Mouse (Mus musculus): Measurements from ENCODE around the gene Srpk2. TPM values are rescaled to one million over a fixed set of nuclear protein-coding genes. Genes with fewer than 3 reads are reported as not detected.

Srpk2 gene
- polyA plus RNA-seq, 1 experiment from 2014 or later, result 53.9 TPM

DNA sequence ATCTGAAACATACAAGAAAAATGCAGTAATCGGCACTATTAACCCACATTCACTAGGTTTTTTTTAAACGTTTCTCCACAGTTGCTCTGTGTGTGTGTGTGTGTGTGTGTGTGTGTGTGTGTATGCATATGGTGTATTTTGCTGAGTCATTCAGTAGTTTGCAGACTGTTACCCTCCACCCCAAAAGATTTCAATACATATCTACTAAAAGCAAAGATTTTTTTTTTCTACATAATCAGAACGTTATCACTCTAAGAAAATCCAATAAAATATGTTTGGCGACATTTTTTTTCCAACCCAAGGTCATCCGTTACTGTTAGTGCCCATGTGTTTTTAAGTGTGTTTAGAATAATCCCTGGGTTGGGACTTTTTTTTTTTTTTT is 7.4 kb downstream of the Srpk2 start:
- Histone ChIP-seq H3K9ac (replicated peaks; ENCODE audit: low read length) (no peak overlapping the region), H3K4me3 (ENCODE audit: low read depth, low read length) (no peak overlapping the region), H3K4me2 (ENCODE audit: low read depth, low read length) (no peak overlapping the region), H3K27ac (replicated peaks; ENCODE audit: low read depth, low read length) (no peak overlapping the region), H3K36me3 (replicated peaks; ENCODE audit: control insufficient read depth, insufficient read depth, low read depth, low read length) (no peaks in the 10 kb centered on the region), H3K4me1 (ENCODE audit: control insufficient read depth, insufficient read depth, low read length) (no peaks in the 10 kb centered on the region), H3K27me3 (ENCODE audit: control insufficient read depth, insufficient read depth, low read length) (no peaks in the 10 kb centered on the region), H3K9me3 (replicated peaks; ENCODE audit: control insufficient read depth, low read length) (no peaks in the 10 kb centered on the region)
- WGBS, result 83% methylated on average over 5 of the region's 5 CpGs
- DNase-seq (ENCODE audit: low spot score) (no peak), ATAC-seq (replicated peaks; ENCODE audit: insufficient number of reproducible peaks, low FRiP score, low TSS enrichment, low read depth) (no peak)

DNA sequence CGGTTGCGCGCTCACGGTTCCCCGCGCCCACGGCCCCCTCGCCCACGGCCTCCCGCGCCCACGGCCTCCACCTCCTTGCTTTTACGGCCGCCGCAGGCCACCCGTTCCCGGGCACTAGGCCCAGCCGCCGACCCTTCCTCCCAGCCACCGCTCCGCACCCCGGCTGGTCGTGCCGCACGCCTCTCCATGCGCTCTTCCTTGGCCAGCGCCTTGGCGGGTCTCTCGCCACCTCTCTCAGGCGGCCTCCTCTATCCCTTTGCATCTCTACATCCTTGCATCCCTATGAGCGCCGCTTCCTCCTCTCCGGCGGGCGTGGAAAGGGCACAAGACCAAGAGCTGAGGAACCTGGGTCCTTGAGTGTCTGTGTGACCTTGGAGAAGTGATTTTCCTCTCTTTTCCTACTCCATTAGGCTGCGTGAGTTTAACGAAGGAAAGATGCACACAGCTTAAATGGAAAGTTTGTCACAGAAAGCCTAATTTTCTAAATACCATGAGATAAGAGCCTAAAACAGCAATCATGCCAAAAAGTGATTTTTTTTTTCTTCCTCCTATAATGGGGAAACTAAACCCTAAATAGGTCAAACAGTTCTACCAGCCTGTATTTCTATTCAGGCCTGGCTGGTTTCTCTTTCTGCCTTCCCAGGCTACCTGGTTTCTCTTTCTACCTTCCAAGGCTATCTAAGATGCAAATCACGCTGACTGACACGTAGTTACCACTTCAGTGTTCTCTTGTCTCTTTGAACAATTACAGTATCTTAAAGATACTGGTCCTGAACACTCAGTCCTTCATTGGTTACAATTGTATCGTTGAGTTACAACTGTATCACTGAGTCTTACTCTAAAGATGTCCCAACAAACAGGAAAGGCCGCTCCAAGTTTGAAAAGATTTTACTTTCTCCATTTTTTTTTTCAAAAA is 8.0 kb downstream of the Srpk2 start:
- no peaks in the 10 kb centered on the region for H3K9me3 ChIP-seq (replicated peaks; ENCODE audit: control insufficient read depth, low read length)
- ATAC-seq (replicated peaks; ENCODE audit: insufficient number of reproducible peaks, low FRiP score, low TSS enrichment, low read depth) (peak; percentile 48), DNase-seq (ENCODE audit: low spot score) (no peak)
- H3K4me2 ChIP-seq (ENCODE audit: low read depth, low read length), result peak overlapping the region; percentile 97
- no peaks in the 10 kb centered on the region for H3K36me3 ChIP-seq (replicated peaks; ENCODE audit: control insufficient read depth, insufficient read depth, low read depth, low read length)
- no peaks in the 10 kb centered on the region for H3K27me3 ChIP-seq (ENCODE audit: control insufficient read depth, insufficient read depth, low read length)
- H3K27ac ChIP-seq (replicated peaks; ENCODE audit: low read depth, low read length), result no peak overlapping the region
- H3K4me3 ChIP-seq (ENCODE audit: low read depth, low read length), result peak overlapping the region; percentile 90
- H3K9ac ChIP-seq (replicated peaks; ENCODE audit: low read length), result peak overlapping the region; percentile 86
- no peaks in the 10 kb centered on the region for H3K4me1 ChIP-seq (ENCODE audit: control insufficient read depth, insufficient read depth, low read length)
- WGBS, result 9% methylated on average over 27 of the region's 41 CpGs

DNA sequence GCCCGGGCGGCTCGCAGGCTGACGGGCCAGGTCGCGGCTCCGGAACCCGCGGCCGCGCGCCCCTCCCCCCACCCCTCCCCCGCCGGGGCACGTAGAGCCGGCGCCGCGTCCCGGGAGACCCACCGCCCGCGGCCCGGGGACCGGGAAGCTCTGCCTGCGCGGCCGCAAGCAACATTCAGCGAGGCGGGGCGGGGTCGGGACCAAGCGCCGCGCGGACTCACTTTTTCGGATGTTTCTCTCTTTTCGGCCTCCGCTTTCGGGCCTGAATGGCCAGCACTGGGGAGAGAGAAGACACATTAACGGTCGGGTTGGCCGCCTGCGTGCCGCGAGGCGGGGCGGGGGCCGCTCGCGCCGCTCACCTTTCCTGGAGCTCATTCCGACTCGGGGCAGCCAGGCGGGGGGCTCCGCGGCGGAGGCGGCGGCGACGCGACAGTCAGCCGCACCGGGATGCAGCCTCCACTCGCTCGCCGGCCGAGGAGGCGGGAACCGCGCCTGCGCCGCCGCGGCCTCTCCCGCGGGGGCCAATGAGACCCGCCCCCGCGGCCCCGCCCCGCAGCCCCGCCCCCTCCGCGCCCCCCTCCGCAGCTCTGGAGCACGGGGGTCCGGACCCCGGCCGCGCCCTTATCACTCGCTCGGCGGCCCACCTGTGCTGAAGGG is 8.8 kb downstream of the Srpk2 start:
- WGBS, result under 1% methylated on average over 71 of the region's 95 CpGs
- peak; percentile 84 for DNase-seq (ENCODE audit: low spot score)
- no peaks in the 10 kb centered on the region for H3K4me1 ChIP-seq (ENCODE audit: control insufficient read depth, insufficient read depth, low read length)
- H3K4me2 ChIP-seq (ENCODE audit: low read depth, low read length), result peak overlapping the region; percentile 97
- no peaks in the 10 kb centered on the region for H3K36me3 ChIP-seq (replicated peaks; ENCODE audit: control insufficient read depth, insufficient read depth, low read depth, low read length)
- H3K9me3 ChIP-seq (replicated peaks; ENCODE audit: control insufficient read depth, low read length), result no peaks in the 10 kb centered on the region
- peak overlapping the region; percentile 86 for H3K9ac ChIP-seq (replicated peaks; ENCODE audit: low read length)
- H3K27me3 ChIP-seq (ENCODE audit: control insufficient read depth, insufficient read depth, low read length), result no peaks in the 10 kb centered on the region
- H3K27ac ChIP-seq (replicated peaks; ENCODE audit: low read depth, low read length), result peak overlapping the region; percentile 47
- H3K4me3 ChIP-seq (ENCODE audit: low read depth, low read length), result peak overlapping the region; percentile 90
- peak; percentile 79 for ATAC-seq (replicated peaks; ENCODE audit: insufficient number of reproducible peaks, low FRiP score, low TSS enrichment, low read depth)

DNA sequence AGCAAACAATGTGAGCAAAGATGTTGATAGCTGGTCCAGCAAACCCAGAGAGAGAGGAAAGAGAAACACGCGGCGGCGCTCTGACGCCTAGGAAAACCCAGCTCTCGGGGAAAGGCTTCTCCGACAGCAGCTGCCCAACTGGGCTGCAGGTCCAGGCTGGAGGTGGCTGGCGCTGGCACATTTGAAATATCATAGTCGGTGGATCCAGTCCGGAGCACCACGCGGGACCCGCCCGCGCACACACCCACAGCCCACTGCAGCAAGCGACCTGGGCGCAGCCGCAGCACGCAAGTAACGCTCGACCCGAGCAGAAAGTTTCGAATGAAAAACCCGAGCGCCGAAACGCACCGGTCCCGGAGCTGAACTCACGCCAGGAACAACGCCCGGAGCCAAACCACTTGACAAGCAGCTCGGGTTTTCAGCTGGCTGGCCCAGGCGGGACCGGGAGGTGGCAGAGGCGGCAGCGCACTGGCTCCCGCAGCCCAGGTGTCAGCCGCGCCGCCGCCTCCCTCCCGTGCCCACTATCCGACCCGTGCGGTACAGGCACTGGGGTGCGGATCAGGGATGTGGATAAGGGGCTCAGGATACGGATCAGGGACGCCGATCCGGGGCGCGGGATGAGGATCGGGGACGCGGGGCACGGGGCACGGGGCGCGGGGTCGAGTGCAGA is 9.5 kb downstream of the Srpk2 start:
- peak; percentile 75 for DNase-seq (ENCODE audit: low spot score)
- Histone ChIP-seq H3K36me3 (replicated peaks; ENCODE audit: control insufficient read depth, insufficient read depth, low read depth, low read length) (no peaks in the 10 kb centered on the region), H3K4me1 (ENCODE audit: control insufficient read depth, insufficient read depth, low read length) (no peaks in the 10 kb centered on the region), H3K27me3 (ENCODE audit: control insufficient read depth, insufficient read depth, low read length) (no peaks in the 10 kb centered on the region), H3K4me2 (ENCODE audit: low read depth, low read length) (peak overlapping the region; percentile 97), H3K9ac (replicated peaks; ENCODE audit: low read length) (peak overlapping the region; percentile 86), H3K27ac (replicated peaks; ENCODE audit: low read depth, low read length) (peak overlapping the region; percentile 47; the same call in 1 of the 2 replicates), H3K9me3 (replicated peaks; ENCODE audit: control insufficient read depth, low read length) (no peaks in the 10 kb centered on the region), H3K4me3 (ENCODE audit: low read depth, low read length) (peak overlapping the region; percentile 90)
- peak; percentile 83 for ATAC-seq (replicated peaks; ENCODE audit: insufficient number of reproducible peaks, low FRiP score, low TSS enrichment, low read depth)
- under 1% methylated on average over 56 of the region's 61 CpGs for WGBS

DNA sequence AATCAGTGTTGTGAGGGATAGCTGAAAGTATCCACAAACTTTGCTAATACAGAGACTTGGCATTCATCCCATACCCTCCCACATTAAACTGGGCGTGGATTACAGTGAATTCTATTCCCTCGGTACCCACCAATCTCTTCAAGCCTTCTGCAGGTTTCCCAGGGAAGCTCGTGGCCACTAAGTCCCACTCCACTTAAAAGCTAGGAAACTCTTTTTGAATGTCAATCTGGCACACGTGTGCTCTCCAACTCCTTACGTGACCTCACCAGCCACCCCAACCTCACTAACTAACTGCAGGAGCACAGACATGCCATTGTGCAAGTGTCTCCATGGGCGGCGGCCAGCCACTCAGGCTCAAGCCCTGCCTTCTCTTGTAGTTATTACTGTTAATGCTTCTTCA is 12.3 kb downstream of the Srpk2 start:
- DNase-seq (ENCODE audit: low spot score), result peak; percentile 19
- no peak overlapping the region for H3K9ac ChIP-seq (replicated peaks; ENCODE audit: low read length)
- 48% methylated on average over 7 of the region's 7 CpGs for WGBS

DNA sequence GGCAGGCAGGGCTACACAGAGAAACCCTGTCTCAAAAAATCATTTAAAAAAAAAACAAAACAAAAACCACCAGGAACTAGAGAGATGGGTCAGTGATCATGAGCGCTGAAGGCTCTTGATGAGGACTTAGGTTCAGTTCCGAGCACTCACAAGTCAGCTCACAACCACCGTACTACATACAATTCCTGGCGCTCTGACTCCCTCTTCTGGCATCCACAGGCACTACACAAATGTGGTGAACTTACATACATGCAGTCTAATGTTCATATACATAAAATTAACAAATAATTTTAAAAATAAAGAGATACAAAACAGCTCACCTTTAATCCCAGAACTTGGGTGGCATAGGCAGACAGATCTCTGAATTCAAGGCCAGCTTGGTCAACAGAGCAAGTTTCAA is 13.5 kb downstream of the Srpk2 start:
- Histone ChIP-seq H3K36me3 (replicated peaks; ENCODE audit: control insufficient read depth, insufficient read depth, low read depth, low read length) (no peaks in the 10 kb centered on the region), H3K9me3 (replicated peaks; ENCODE audit: control insufficient read depth, low read length) (no peaks in the 10 kb centered on the region), H3K27me3 (ENCODE audit: control insufficient read depth, insufficient read depth, low read length) (no peaks in the 10 kb centered on the region), H3K27ac (replicated peaks; ENCODE audit: low read depth, low read length) (no peak overlapping the region), H3K4me2 (ENCODE audit: low read depth, low read length) (no peak overlapping the region), H3K4me3 (ENCODE audit: low read depth, low read length) (no peak overlapping the region), H3K4me1 (ENCODE audit: control insufficient read depth, insufficient read depth, low read length) (no peaks in the 10 kb centered on the region), H3K9ac (replicated peaks; ENCODE audit: low read length) (no peak overlapping the region)
- WGBS, result 83% methylated on average over 4 of the region's 4 CpGs
- ATAC-seq (replicated peaks; ENCODE audit: insufficient number of reproducible peaks, low FRiP score, low TSS enrichment, low read depth) (no peak), DNase-seq (ENCODE audit: low spot score) (no peak)

More for the DNA sequence above, 12.3 kb downstream of the Srpk2 start:
- H3K27ac ChIP-seq (replicated peaks; ENCODE audit: low read depth, low read length), result no peak overlapping the region
- ATAC-seq (replicated peaks; ENCODE audit: insufficient number of reproducible peaks, low FRiP score, low TSS enrichment, low read depth), result no peak
- no peaks in the 10 kb centered on the region for H3K9me3 ChIP-seq (replicated peaks; ENCODE audit: control insufficient read depth, low read length)
- no peaks in the 10 kb centered on the region for H3K27me3 ChIP-seq (ENCODE audit: control insufficient read depth, insufficient read depth, low read length)
- H3K4me1 ChIP-seq (ENCODE audit: control insufficient read depth, insufficient read depth, low read length), result no peaks in the 10 kb centered on the region
- no peak overlapping the region for H3K4me2 ChIP-seq (ENCODE audit: low read depth, low read length)
- H3K4me3 ChIP-seq (ENCODE audit: low read depth, low read length), result no peak overlapping the region
- H3K36me3 ChIP-seq (replicated peaks; ENCODE audit: control insufficient read depth, insufficient read depth, low read depth, low read length), result no peaks in the 10 kb centered on the region

DNA sequence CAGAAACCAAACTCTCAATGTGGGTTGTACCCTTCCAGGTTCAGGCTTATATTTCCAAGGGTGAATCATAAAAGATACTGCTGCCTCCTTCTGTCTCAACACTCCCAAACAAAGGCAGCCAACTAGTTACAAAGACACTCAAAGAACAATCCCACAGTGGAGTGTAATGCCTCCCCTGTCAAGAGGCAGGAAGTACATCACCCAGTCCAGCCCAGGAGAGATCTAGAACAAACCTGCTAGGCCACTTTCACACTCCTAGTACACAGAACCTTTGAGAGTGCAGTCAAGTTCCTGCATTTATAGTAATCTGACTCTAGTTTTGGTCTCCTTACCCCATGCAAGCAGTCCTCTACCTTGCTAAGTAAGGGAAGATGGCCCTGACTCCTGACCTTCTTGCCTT is 18.5 kb downstream of the Srpk2 start:
- Histone ChIP-seq H3K4me3 (ENCODE audit: low read depth, low read length) (no peak overlapping the region), H3K36me3 (replicated peaks; ENCODE audit: control insufficient read depth, insufficient read depth, low read depth, low read length) (no peaks in the 10 kb centered on the region), H3K4me1 (ENCODE audit: control insufficient read depth, insufficient read depth, low read length) (no peaks in the 10 kb centered on the region), H3K27ac (replicated peaks; ENCODE audit: low read depth, low read length) (no peak overlapping the region), H3K4me2 (ENCODE audit: low read depth, low read length) (no peak overlapping the region), H3K9ac (replicated peaks; ENCODE audit: low read length) (no peak overlapping the region), H3K9me3 (replicated peaks; ENCODE audit: control insufficient read depth, low read length) (no peaks in the 10 kb centered on the region), H3K27me3 (ENCODE audit: control insufficient read depth, insufficient read depth, low read length) (no peaks in the 10 kb centered on the region)
- no peak for ATAC-seq (replicated peaks; ENCODE audit: insufficient number of reproducible peaks, low FRiP score, low TSS enrichment, low read depth)
- no peak for DNase-seq (ENCODE audit: low spot score)

DNA sequence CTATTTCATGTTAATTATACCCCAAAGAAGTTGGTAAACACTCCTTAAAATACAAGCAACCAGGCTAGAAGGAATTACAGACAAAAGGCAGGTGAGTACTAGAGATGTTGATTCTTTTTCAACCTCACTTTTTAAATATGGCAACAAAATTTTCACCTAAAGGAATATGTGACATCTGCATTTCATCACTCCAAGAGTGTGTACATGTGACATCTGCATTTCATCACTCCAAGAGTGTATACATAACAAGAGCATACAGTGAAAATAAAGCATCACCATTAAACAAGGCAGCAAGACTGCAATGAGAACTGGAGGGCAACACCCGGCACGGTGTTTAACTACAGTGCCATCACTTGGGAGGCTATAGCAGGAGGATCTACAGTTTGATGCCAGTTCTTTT is 23.2 kb downstream of the Srpk2 start:
- WGBS, result 88% methylated on average over 2 of the region's 2 CpGs
- no peak for DNase-seq (ENCODE audit: low spot score)
- ATAC-seq (replicated peaks; ENCODE audit: insufficient number of reproducible peaks, low FRiP score, low TSS enrichment, low read depth), result no peak
- H3K9me3 ChIP-seq (replicated peaks; ENCODE audit: control insufficient read depth, low read length), result no peaks in the 10 kb centered on the region
- no peak overlapping the region for H3K9ac ChIP-seq (replicated peaks; ENCODE audit: low read length)
- no peak overlapping the region for H3K4me3 ChIP-seq (ENCODE audit: low read depth, low read length)
- H3K4me2 ChIP-seq (ENCODE audit: low read depth, low read length), result no peak overlapping the region
- no peaks in the 10 kb centered on the region for H3K36me3 ChIP-seq (replicated peaks; ENCODE audit: control insufficient read depth, insufficient read depth, low read depth, low read length)
- no peaks in the 10 kb centered on the region for H3K4me1 ChIP-seq (ENCODE audit: control insufficient read depth, insufficient read depth, low read length)
- H3K27ac ChIP-seq (replicated peaks; ENCODE audit: low read depth, low read length), result no peak overlapping the region
- H3K27me3 ChIP-seq (ENCODE audit: control insufficient read depth, insufficient read depth, low read length), result no peaks in the 10 kb centered on the region
